ENCODE assay signal across 8 mouse cellular contexts in the genomic region with DNA sequence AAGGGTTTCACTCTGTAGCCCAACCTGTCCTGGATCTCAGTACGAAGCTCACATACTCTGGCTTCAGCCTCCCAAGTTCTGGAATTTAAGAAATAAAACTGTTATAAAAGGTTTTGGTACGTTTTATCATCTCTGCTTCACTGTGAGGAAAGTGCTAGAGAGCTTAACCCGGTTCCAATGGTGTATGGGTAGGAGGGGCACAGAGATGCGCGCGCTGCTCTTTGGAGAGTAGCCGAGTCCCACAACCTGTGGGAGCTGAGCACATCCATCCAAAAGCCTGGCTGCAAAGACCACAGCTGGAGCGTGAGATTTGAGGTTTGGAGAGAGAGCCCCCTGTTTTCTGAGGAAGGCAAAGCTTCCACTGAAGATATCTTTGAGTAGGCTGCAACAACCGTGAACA. TPM values are rescaled to one million over a fixed set of nuclear protein-coding genes. Genes with fewer than 3 reads are reported as not detected.
DNase-seq lines count a peak whose midpoint lies in the region; ATAC-seq lines count a peak whose summit lies in the region.

No protein-coding gene starts in this region.

- no peaks in the 10 kb centered on the region for H3K36me3 ChIP-seq in forebrain, embryonic 15.5 days
- no peaks in the 10 kb centered on the region for H3K36me3 ChIP-seq in liver, embryonic 13.5 days
- H3K36me3 ChIP-seq in stomach, embryonic 16.5 days (ENCODE audit: control insufficient read depth, insufficient read depth, low read length), result no peaks in the 10 kb centered on the region

- no peak overlapping the region for H3K27ac ChIP-seq in forebrain, embryonic 15.5 days (replicated peaks)
- H3K27ac ChIP-seq in liver, embryonic 13.5 days, result no peak overlapping the region
- H3K27ac ChIP-seq in stomach, embryonic 16.5 days (ENCODE audit: low read length), result no peak overlapping the region

- no peaks in the 10 kb centered on the region for H3K9me3 ChIP-seq in forebrain, embryonic 15.5 days
- H3K9me3 ChIP-seq in liver, embryonic 13.5 days (replicated peaks), result no peaks in the 10 kb centered on the region
- no peaks in the 10 kb centered on the region for H3K9me3 ChIP-seq in stomach, embryonic 16.5 days (replicated peaks; ENCODE audit: control insufficient read depth, low read length)

- peak; percentile 71; the same call in 1 of the 2 replicates for ATAC-seq in forebrain, embryonic 15.5 days (replicated peaks)
- ATAC-seq in liver, embryonic 13.5 days (ENCODE audit: low read depth), result no peak
- no peak for ATAC-seq in stomach, embryonic 16.5 days (ENCODE audit: insufficient read depth, low FRiP score)

- peak overlapping the region; percentile 39 for H3K4me3 ChIP-seq in forebrain, embryonic 15.5 days
- peak overlapping the region; percentile 55 for H3K4me3 ChIP-seq in liver, embryonic 13.5 days (replicated peaks)
- H3K4me3 ChIP-seq in stomach, embryonic 16.5 days (replicated peaks; ENCODE audit: low read length), result peak overlapping the region; percentile 52

- H3K27me3 ChIP-seq in forebrain, embryonic 15.5 days, result no peaks in the 10 kb centered on the region
- H3K27me3 ChIP-seq in liver, embryonic 13.5 days, result peaks cover 37% of the 10 kb centered on the region
- no peaks in the 10 kb centered on the region for H3K27me3 ChIP-seq in stomach, embryonic 16.5 days (ENCODE audit: control insufficient read depth, insufficient read depth, low read length)

- DNase-seq in kidney, postnatal 10 days, result peak; percentile 11
- DNase-seq in kidney, postnatal 14 days, result no peak
- DNase-seq in ZHBTc4 (ENCODE audit: low read depth, low spot score), result peak; percentile 79
- peak; percentile 23 for DNase-seq in liver, embryonic 13.5 days
- DNase-seq in adrenal gland, adult (ENCODE audit: inconsistent age in 2 of 2, low spot score in 1 of 2), result no peak
- no peak for DNase-seq in urinary bladder, postnatal 4 days (ENCODE audit: low spot score in 2 of 2)

- H3K4me1 ChIP-seq in forebrain, embryonic 15.5 days, result peaks cover 13% of the 10 kb centered on the region
- peaks cover 14% of the 10 kb centered on the region for H3K4me1 ChIP-seq in liver, embryonic 13.5 days (replicated peaks)
- H3K4me1 ChIP-seq in stomach, embryonic 16.5 days (ENCODE audit: control insufficient read depth, insufficient read depth, low read length), result peaks cover 4% of the 10 kb centered on the region

- H3K4me2 ChIP-seq in forebrain, embryonic 15.5 days (replicated peaks), result peak overlapping the region; percentile 44
- peak overlapping the region; percentile 65 for H3K4me2 ChIP-seq in liver, embryonic 13.5 days
- peak overlapping the region; percentile 85 for H3K4me2 ChIP-seq in stomach, embryonic 16.5 days (ENCODE audit: low read depth, low read length)

- under 1% methylated on average over 9 of the region's 9 CpGs for WGBS in forebrain, embryonic 15.5 days
- WGBS in liver, embryonic 13.5 days (ENCODE audit: insufficient replicate concordance), result 3% methylated on average over 9 of the region's 9 CpGs
- WGBS in stomach, embryonic 16.5 days, result under 1% methylated on average over 9 of the region's 9 CpGs

- H3K9ac ChIP-seq in forebrain, embryonic 15.5 days (replicated peaks), result peak overlapping the region; percentile 14; the same call in 1 of the 2 replicates
- H3K9ac ChIP-seq in liver, embryonic 13.5 days, result peak overlapping the region; percentile 41
- H3K9ac ChIP-seq in stomach, embryonic 16.5 days (ENCODE audit: low read length), result peak overlapping the region; percentile 57

RNA-seq across cellular contexts. Expression of gene Gpx6, which starts 15.5 kb away (rescaled TPM):
- polyA plus RNA-seq in forebrain, embryonic 15.5 days (2015; fragmentation: Nextera tagmentation; extraction: Ambion mirVana), result not detected in 2 replicates
- not detected in 2 replicates for polyA plus RNA-seq in liver, embryonic 13.5 days (2015; fragmentation: Nextera tagmentation; extraction: Ambion mirVana)
- polyA plus RNA-seq in stomach, embryonic 16.5 days (2015; fragmentation: Nextera tagmentation; extraction: Ambion mirVana), result not detected in 2 replicates

RNA-seq across cellular contexts. Expression of gene Olfr1367, which starts 19.3 kb away (rescaled TPM):
- polyA plus RNA-seq in forebrain, embryonic 15.5 days (2015; fragmentation: Nextera tagmentation; extraction: Ambion mirVana), result not detected in 2 replicates
- polyA plus RNA-seq in liver, embryonic 13.5 days (2015; fragmentation: Nextera tagmentation; extraction: Ambion mirVana), result not detected in 2 replicates
- not detected in 2 replicates for polyA plus RNA-seq in stomach, embryonic 16.5 days (2015; fragmentation: Nextera tagmentation; extraction: Ambion mirVana)

RNA-seq across cellular contexts. Expression of gene Gpx5, which starts 34.9 kb away (rescaled TPM):
- polyA plus RNA-seq in forebrain, embryonic 15.5 days (2015; fragmentation: Nextera tagmentation; extraction: Ambion mirVana), result not detected in 2 replicates
- not detected in 2 replicates for polyA plus RNA-seq in liver, embryonic 13.5 days (2015; fragmentation: Nextera tagmentation; extraction: Ambion mirVana)
- polyA plus RNA-seq in stomach, embryonic 16.5 days (2015; fragmentation: Nextera tagmentation; extraction: Ambion mirVana), result not detected in 2 replicates

RNA-seq across cellular contexts. Expression of gene Zscan12, which starts 35.2 kb away (rescaled TPM):
- polyA plus RNA-seq in forebrain, embryonic 15.5 days (2015; fragmentation: Nextera tagmentation; extraction: Ambion mirVana), result 16.4 and 16.7 TPM in 2 replicates
- polyA plus RNA-seq in liver, embryonic 13.5 days (2015; fragmentation: Nextera tagmentation; extraction: Ambion mirVana), result 4.4 and 5.0 TPM in 2 replicates
- 8.6 and 9.6 TPM in 2 replicates for polyA plus RNA-seq in stomach, embryonic 16.5 days (2015; fragmentation: Nextera tagmentation; extraction: Ambion mirVana)

Comparison
In these comparisons a context has a peak if more than half of its experiments do, and no peak if none do; other contexts are left out.
1. DNase-seq: peak in kidney, postnatal 10 days (single experiment), ZHBTc4 (single experiment) and liver, embryonic 13.5 days (single experiment); none in kidney, postnatal 14 days (single experiment), adrenal gland, adult (0 of 2) and urinary bladder, postnatal 4 days (0 of 2).
2. Peak in every context shown above with its lines, with median percentiles within 50 percentile points of each other: H3K4me2 ChIP-seq, H3K4me3 ChIP-seq and H3K9ac ChIP-seq.